Mouse (Mus musculus) liver, embryonic 14.5 days (tissue): ENCODE data around the gene Tmem88.

Source experiments
- CTCF ChIP-seq: IDR thresholded peaks from 2 replicates; pipeline ENCODE4 v1.5.1; 2016; ENCODE audit warnings: antibody characterized with exemption, low read depth, control low read depth
- EP300 ChIP-seq: IDR thresholded peaks from 2 replicates; pipeline ENCODE4 v1.6.1; 2016; ENCODE audit warnings: antibody characterized with exemption, low read depth

GRCm38 (mm10) chr11:69367616-69368355 is 30.2 kb downstream of the Tmem88 start:
- no peak for TF ChIP-seq EP300
- no peak for TF ChIP-seq CTCF
